Mouse (Mus musculus) kidney, postnatal 0 days (tissue): ENCODE results near the gene Tmem218. TPM values are rescaled to one million over a fixed set of nuclear protein-coding genes. Genes with fewer than 3 reads are reported as not detected.
A peak's percentile ranks its signal among the peaks of the same experiment; 100 is the strongest.

ENCODE experiments used
- ATAC-seq: fragments of 200-750 bp; cut with Nextera tagmentation; replicated peaks from 2 replicates; pipeline ENCODE4 v1.8.0; 2017; ENCODE audit warnings: low read depth, moderate number of reproducible peaks, moderate TSS enrichment, moderate library complexity; ENCODE audit not compliant: low FRiP score
- DNase-seq: peaks from one replicate; pipeline ENCODE4 v3.0.0-alpha.2; 2016; ENCODE audit warnings: low spot score
- H3K27ac ChIP-seq: fragments of 300-500 bp; sonication (generic); 2 replicates; pipeline ENCODE4 v1.5.1; 2014; ENCODE audit warnings: mild to moderate bottlenecking
- H3K27me3 ChIP-seq: fragments of 300-500 bp; sonication (generic); 2 replicates; pipeline ENCODE4 v1.6.1; 2014; ENCODE audit warnings: low read length, mixed read lengths; ENCODE audit not compliant: insufficient read depth
- H3K36me3 ChIP-seq: fragments of 300-500 bp; sonication (generic); 2 replicates; pipeline ENCODE4 v1.6.1; 2014; ENCODE audit warnings: low read length, mixed read lengths; ENCODE audit not compliant: insufficient read depth
- H3K4me1 ChIP-seq: fragments of 300-500 bp; sonication (generic); replicated peaks from 2 replicates; pipeline ENCODE4 v1.6.1; 2014; ENCODE audit warnings: antibody characterized with exemption, low read length, mixed read lengths; ENCODE audit not compliant: insufficient read depth
- H3K4me2 ChIP-seq: fragments of 300-500 bp; sonication (generic); 2 replicates; pipeline ENCODE4 v1.6.1; 2014; ENCODE audit warnings: mild to moderate bottlenecking, low read length, moderate library complexity, mixed read lengths
- H3K4me3 ChIP-seq: fragments of 300-500 bp; sonication (generic); replicated peaks from 2 replicates; pipeline ENCODE4 v1.5.1; 2014; ENCODE audit warnings: low read depth, low read length
- H3K9ac ChIP-seq: fragments of 300-500 bp; sonication (generic); 2 replicates; pipeline ENCODE4 v1.6.1; 2014; ENCODE audit warnings: low read depth, low read length
- H3K9me3 ChIP-seq: fragments of 300-500 bp; sonication (generic); replicated peaks from 2 replicates; pipeline ENCODE4 v1.6.1; 2016; ENCODE audit warnings: low read length, inconsistent platforms, mixed read lengths
- CTCF ChIP-seq: IDR thresholded peaks from 2 replicates; pipeline ENCODE4 v1.5.1; 2016; ENCODE audit warnings: antibody characterized with exemption, low read depth, mild to moderate bottlenecking, moderate library complexity
- WGBS: fragments of 180-500 bp; shearing (Covaris S2); extraction: QIAGEN DNeasy Blood & Tissue Kit; methylation state at CpG from one replicate; pipeline ENCODE4 v1.1.7; 2014; 5-methylcytosine and 5-hydroxymethylcytosine counted together
- polyA plus RNA-seq: library from polyadenylated mRNA; unstranded; fragments of >200 nt; fragmentation: Nextera tagmentation; extraction: Ambion mirVana; gene quantifications from 2 replicates; pipeline ENCODE4 v1.2.1, GENCODE M21; 2015

Tmem218 gene
- polyA plus RNA-seq, 1 experiment from 2014 or later: 15.5 TPM

GRCm38 (mm10) chr9:37244600-37244999 lies 36.6 kb downstream of the Tmem218 start:
- H3K27ac ChIP-seq: no peak overlapping the region
- DNase-seq (no peak), ATAC-seq (no peak)
- no peaks in the 10 kb centered on the region for H3K9me3 ChIP-seq
- H3K27me3 ChIP-seq: no peaks in the 10 kb centered on the region
- 68% methylated on average over 1 of the region's 1 CpGs for WGBS
- no peak for TF ChIP-seq CTCF
- no peak overlapping the region for H3K4me2 ChIP-seq
- no peak overlapping the region for H3K4me3 ChIP-seq
- no peaks in the 10 kb centered on the region for H3K36me3 ChIP-seq
- H3K9ac ChIP-seq: no peak overlapping the region
- no peaks in the 10 kb centered on the region for H3K4me1 ChIP-seq

- no peak overlapping the region for H3K4me3 ChIP-seq
- H3K4me1 ChIP-seq: no peaks in the 10 kb centered on the region
- DNase-seq: no peak
- no peak overlapping the region for H3K4me2 ChIP-seq
- no peaks in the 10 kb centered on the region for H3K9me3 ChIP-seq
- 54% methylated on average over 2 of the region's 2 CpGs for WGBS
- no peak for TF ChIP-seq CTCF
- no peak for ATAC-seq
- H3K27ac ChIP-seq: no peak overlapping the region
- H3K27me3 ChIP-seq: no peaks in the 10 kb centered on the region
- no peak overlapping the region for H3K9ac ChIP-seq
- H3K36me3 ChIP-seq: no peaks in the 10 kb centered on the region
These were observed 37.4 kb downstream of the Tmem218 start for GRCm38 (mm10) chr9:37245404-37245803.

- H3K27me3 ChIP-seq: no peaks in the 10 kb centered on the region
- no peaks in the 10 kb centered on the region for H3K9me3 ChIP-seq
- no peaks in the 10 kb centered on the region for H3K36me3 ChIP-seq
- no peaks in the 10 kb centered on the region for H3K4me1 ChIP-seq
- TF ChIP-seq CTCF: no peak
- H3K9ac ChIP-seq: no peak overlapping the region
- 92% methylated on average over 1 of the region's 1 CpGs for WGBS
- no peak for ATAC-seq
- no peak for DNase-seq
- no peak overlapping the region for H3K4me3 ChIP-seq
- no peak overlapping the region for H3K27ac ChIP-seq
- H3K4me2 ChIP-seq: no peak overlapping the region
These were observed 37.8 kb downstream of the Tmem218 start for GRCm38 (mm10) chr9:37245810-37246209.

GRCm38 (mm10) chr9:37247429-37247828 lies 39.4 kb downstream of the Tmem218 start:
- H3K4me2 ChIP-seq: no peak overlapping the region
- no peak for DNase-seq
- no peaks in the 10 kb centered on the region for H3K36me3 ChIP-seq
- H3K27me3 ChIP-seq: no peaks in the 10 kb centered on the region
- no peaks in the 10 kb centered on the region for H3K9me3 ChIP-seq
- no peaks in the 10 kb centered on the region for H3K4me1 ChIP-seq
- no peak overlapping the region for H3K9ac ChIP-seq
- TF ChIP-seq CTCF: no peak
- no peak for ATAC-seq
- no peak overlapping the region for H3K27ac ChIP-seq
- H3K4me3 ChIP-seq: no peak overlapping the region

GRCm38 (mm10) chr9:37248381-37248906 lies 40.4 kb downstream of the Tmem218 start:
- DNase-seq (peak; percentile 23), ATAC-seq (no peak)
- Histone ChIP-seq H3K9ac (no peak overlapping the region), H3K4me2 (no peak overlapping the region), H3K9me3 (no peaks in the 10 kb centered on the region), H3K36me3 (no peaks in the 10 kb centered on the region), H3K4me3 (no peak overlapping the region), H3K27me3 (no peaks in the 10 kb centered on the region), H3K27ac (no peak overlapping the region), H3K4me1 (no peaks in the 10 kb centered on the region)
- TF ChIP-seq CTCF: peak; percentile 22; the same call in 1 of the 2 replicates
- 13% methylated on average over 3 of the region's 3 CpGs for WGBS

GRCm38 (mm10) chr9:37249976-37250375 lies 42.0 kb downstream of the Tmem218 start:
- H3K4me1 ChIP-seq: no peaks in the 10 kb centered on the region
- ATAC-seq (no peak), DNase-seq (no peak)
- H3K36me3 ChIP-seq: no peaks in the 10 kb centered on the region
- H3K9me3 ChIP-seq: no peaks in the 10 kb centered on the region
- no peak overlapping the region for H3K4me3 ChIP-seq
- 63% methylated on average over 3 of the region's 3 CpGs for WGBS
- no peak overlapping the region for H3K27ac ChIP-seq
- H3K27me3 ChIP-seq: no peaks in the 10 kb centered on the region
- TF ChIP-seq CTCF: no peak
- no peak overlapping the region for H3K4me2 ChIP-seq
- H3K9ac ChIP-seq: no peak overlapping the region

- TF ChIP-seq CTCF: no peak
- no peak for DNase-seq
- H3K27me3 ChIP-seq: no peaks in the 10 kb centered on the region
- no peak overlapping the region for H3K9ac ChIP-seq
- no peak overlapping the region for H3K27ac ChIP-seq
- ATAC-seq: no peak
- 85% methylated on average over 6 of the region's 6 CpGs for WGBS
- no peak overlapping the region for H3K4me2 ChIP-seq
- H3K4me3 ChIP-seq: no peak overlapping the region
- H3K36me3 ChIP-seq: no peaks in the 10 kb centered on the region
- H3K9me3 ChIP-seq: no peaks in the 10 kb centered on the region
- H3K4me1 ChIP-seq: peaks cover 3% of the 10 kb centered on the region; the same call in 1 of the 2 replicates
These were observed 42.6 kb downstream of the Tmem218 start for GRCm38 (mm10) chr9:37250631-37251030.
